Mouse (Mus musculus): ENCODE measurements around the gene Zg16. TPM values are rescaled to one million over a fixed set of nuclear protein-coding genes. Genes with fewer than 3 reads are reported as not detected.
A peak's percentile ranks its signal among the peaks of the same experiment; 100 is the strongest.
"Not testable (repeated sequence)": the region's sequence is repeated elsewhere in the genome, so short reads cannot be mapped to it uniquely, and the experiment has no call there.

The Zg16 gene
- total RNA-seq, 4 experiments from 2014 or later: not detected

GRCm38 (mm10) chr7:127103960-127104359 lies 16.8 kb upstream of the Zg16 start:
- DNase-seq: no peak

GRCm38 (mm10) chr7:127102148-127102547 lies 15.0 kb upstream of the Zg16 start:
- DNase-seq: no peak

DNA sequence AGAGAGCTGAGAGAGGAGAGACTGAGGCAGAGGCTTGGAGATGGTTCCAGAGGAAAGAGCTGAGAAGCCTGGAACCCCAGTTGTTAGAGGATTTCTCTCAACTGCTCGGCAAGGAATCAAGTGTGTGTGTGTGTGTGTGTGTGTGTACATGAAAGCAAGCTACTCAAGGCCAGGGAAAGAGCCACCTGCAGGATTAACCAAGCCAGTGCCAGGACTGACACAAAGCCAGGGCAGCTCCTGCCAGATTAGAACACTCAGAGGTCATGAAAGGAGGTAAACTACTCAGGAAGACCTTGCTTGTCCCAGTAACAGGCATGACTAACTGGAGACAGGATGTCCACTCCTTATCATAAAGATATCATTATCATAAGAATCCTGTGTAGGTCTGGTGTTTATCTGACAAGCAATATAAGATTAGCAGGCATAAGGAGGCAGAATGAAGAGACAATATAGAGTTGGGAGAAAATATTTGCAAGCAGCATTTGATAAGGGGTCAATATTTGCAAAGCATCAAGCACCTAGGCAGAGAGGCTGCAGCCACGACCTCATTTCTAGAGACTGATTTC lies 14.4 kb upstream of the Zg16 start:
- DNase-seq: peak; percentile 49

GRCm38 (mm10) chr7:127099528-127099927 lies 12.4 kb upstream of the Zg16 start:
- no peak for DNase-seq

GRCm38 (mm10) chr7:127098950-127099349 lies 11.8 kb upstream of the Zg16 start:
- DNase-seq: no peak

DNA sequence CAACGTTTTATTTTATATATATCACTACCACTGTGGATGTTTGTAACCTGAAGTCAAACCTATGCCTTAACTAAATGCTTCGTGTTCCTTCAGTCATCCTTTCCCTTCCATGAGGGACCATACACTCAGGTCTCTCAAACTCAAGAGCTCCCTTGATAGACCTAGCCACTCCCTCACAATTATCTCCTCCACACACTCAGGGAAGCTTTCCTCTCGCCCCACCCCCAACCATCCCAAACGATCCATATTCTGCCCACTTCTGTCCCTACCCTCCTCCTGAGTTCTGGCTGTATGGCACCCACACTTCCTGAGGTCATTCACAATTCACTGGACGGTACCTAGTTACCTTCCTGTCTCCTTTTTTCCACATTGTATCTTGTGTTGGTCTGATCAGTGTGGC lies 11.4 kb upstream of the Zg16 start:
- no peak for DNase-seq

DNA sequence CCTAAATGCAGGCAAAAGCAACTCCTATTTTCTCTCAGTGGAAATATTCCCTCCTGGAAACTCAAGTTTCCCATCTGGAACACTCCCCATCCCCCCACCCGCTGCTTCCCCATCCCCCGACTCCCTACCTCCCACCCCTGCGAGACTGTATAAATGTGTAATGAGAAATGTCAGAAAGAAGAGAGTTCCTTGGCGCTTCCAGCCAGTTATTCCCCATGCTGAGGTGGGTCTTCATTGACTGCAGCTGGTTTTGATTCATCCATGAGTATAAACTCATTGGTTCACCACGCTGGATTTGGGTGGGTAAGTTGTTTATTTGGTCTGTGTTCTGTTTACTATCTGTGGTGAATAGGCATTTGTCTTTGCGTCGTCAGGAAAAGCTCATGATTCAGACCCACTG lies 9.3 kb upstream of the Zg16 start:
- no peak for DNase-seq

GRCm38 (mm10) chr7:127093914-127094313 lies 6.8 kb upstream of the Zg16 start:
- DNase-seq: no peak

DNA sequence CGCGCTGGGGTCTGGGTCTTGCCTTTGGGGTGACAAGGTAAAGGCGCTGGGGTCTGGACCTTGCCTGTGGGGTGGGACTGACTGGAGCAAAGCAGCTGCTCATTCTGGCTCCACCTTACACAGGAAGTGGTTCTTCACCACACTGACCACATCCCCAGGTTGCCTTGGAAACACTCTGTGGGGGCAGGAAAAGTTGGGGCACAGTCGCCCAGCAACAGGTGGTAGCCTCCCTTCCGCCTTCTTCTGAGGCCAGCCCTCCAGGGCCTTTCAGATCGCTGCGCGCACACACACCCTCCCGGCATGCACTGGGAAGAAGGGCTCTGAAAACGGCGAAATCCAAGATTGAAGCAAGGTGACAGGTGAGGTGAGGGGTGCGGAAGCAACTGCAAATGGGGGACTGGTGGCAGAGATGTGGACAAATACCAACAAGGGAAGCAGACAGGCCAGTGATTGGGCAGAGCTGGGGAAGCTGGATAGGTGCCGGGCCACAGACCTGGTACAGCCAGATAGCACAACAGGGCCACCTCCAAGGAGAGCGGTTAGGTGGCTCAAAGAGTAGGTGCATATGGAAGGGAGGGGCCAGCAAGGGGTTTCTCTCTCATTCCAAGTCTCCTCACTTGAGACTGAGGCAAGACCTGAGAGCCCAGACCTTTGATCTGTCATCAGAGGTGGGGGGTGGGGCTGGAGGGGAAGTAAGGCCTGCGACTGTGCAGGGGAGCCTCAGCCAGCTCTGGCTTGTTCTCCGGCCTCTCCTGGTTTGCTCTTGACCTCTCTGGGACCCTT lies 4.2 kb upstream of the Zg16 start, which contains the start of gene AI467606:
Gene AI467606, plus strand, starts transcription at position 246 of the 783 bp plus-strand sequence.
- DNase-seq: no peak

DNA sequence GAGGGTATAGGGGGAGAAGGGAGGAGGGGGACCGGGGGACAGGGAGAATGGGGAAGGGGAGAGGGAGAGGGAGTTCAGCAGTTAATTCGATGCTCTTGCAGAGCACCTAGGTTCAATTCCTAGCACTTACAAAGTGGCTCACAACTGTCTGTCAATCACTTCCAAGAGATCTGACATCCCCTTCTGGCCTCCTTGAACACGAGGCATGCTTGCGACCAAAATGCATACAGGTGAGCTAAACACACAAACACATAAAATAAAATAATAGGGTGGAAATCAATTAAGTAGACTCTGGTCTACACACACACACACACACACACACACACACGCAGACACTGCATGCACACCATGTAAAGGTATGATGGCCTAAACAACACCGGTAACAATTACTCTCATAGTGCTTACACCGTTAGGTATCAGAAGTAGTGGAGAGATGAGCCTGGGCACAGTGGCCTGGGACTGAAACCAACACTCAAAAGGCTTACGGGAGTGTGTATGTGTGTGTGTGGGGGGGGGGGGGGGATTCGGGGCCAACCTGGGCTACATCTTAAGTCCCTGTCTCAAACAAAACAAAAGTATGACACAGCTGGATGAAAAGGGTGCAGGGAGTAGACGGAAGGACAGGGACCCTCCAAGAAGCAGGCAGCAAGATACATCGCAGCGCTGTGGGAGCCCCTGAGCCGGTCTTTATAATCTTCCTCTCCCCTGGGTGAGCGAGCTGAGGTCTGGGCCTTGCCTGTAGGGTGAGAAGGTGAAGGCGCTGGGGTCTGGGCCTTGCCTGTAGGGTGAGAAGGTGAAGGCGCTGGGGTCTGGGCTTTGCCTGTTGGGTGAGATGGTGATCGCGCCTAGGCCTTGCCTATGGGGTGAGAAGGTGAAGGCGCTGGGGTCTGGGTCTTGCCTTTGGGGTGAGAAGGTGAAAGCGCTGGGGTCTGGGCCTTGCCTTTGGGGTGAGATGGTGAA lies 3.3 kb upstream of the Zg16 start:
- DNase-seq: no peak

DNA sequence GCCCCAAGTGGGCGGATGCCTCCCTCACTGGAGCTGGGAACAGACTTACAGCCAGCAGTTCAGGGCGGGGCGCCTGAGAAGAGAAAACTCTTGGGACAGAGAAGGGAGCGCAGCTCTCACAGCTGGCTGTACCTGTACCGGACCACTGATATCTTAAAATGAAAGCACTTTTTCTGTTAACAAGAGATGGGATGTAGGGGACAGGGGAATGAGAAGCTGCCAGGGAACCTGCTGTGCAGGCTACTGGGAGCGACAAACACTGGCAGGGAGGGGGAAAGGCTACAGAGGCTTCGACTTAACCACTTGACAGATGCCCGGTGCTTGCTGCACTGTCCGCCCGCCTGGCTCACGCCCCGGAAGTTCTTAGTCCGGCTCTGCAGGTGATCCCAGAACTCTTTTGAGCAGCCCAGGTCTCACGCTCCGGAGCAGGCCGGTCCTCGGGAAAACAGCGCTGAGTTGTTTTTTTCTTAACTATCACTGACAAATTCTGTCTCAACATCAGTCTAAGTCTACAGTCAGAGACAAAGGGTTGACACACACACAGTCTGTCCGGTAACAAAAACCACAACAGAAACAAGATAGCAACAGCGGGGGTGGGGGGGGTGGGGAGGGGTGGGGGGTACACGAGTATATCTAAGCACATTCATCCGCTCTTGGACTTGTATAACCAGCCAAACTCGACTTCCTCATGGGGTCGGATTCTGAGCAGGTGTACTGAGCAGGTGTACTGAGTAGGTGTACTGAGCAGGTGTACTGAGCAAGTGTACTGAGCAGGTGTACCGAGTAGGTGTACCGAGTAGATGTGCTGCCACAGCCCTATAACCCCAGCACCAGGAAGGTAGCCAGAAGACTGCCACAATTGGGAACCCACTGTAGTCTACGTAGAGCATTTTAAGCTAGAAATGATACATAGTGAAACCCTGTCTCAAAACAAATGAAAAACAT lies 2.0 kb upstream of the Zg16 start:
- no peak for DNase-seq

- no peak for DNase-seq
Measured at GRCm38 (mm10) chr7:127088083-127088482, 955 bp upstream of the Zg16 start.

DNA sequence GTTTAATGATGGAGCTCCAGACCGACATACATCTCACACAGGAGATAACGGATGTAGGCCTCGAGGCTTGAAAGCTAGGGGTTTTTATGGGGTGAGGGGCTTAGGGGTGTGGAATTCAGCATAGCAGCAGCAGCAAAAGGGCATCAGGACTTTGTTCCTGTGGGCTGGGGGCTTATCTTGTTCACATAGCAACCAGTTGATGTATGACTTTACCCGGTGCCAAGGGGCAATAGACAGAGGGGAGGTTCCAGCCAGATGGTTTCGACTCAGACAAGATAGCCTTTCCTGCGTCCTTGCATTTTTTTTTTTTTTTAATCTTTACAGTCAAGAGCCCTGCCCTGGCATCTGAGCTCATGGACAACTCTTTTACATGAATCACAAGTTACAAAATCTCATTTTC lies 1.4 kb downstream of the Zg16 start:
- not testable (repeated sequence) for DNase-seq

DNA sequence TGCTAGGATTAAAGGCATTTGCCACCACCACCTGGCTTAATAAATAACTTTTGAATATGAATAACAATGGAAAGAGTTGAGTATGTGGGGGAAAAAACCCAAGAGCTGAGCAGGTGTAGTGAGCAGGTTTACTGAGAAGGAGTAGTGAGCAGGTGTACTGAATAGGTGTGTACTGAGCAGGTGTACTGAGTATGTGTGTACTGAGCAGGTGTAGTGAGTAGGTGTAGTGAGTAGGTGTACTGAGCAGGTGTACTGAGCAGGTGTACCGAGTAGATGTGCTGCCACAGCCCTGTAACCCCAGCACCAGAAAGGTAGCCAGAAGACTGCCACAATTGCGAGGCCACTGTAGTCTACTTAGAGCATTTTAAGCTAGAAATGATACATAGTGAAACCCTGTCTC lies 2.3 kb downstream of the Zg16 start:
- DNase-seq: no peak

- no peak for DNase-seq
Measured at GRCm38 (mm10) chr7:127083689-127084088, 3.4 kb downstream of the Zg16 start.

GRCm38 (mm10) chr7:127082995-127083394 lies 4.1 kb downstream of the Zg16 start:
- DNase-seq: no peak

DNA sequence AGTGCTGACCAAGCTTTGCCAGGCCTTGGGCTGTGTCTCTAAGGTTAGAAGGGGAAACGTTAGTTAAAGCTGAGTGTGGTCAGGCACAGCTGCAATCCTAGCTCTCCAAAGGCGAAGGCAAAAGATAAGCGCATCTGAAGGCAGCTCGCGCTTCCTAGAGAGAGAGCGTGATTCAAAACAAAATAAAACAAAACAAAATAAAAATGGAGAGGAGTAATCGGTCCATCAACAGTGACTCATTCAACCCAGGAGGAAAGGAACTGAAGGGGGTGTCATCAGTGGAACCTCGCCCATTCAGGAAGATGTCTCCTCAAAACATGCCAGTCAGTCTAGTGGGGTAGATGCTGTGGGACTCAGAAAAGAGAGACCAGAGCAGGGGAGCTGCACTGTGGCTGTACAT lies 4.9 kb downstream of the Zg16 start:
- no peak for DNase-seq

- DNase-seq: no peak
Measured at GRCm38 (mm10) chr7:127080045-127080444, 7.1 kb downstream of the Zg16 start.

- DNase-seq: no peak
Measured at GRCm38 (mm10) chr7:127077692-127078091, 9.4 kb downstream of the Zg16 start.

DNA sequence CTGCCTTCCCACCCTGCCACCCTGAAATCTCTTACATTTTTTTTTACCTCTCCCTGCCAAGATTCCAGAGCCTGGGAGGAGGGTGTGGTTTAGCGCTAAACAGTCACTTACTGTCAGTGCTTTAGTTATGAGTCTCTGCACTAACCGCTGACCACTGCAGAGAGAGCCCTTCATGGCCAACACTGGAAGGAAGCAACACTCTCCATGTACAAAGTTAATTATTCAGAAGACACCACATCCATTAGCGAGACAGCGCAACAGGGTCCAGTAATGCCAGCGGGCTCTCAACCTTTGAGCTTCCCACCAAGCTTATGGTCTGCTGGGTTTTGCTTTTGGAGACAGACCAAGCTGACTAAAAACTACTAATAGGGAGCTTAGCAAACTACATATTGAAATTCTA lies 10.9 kb downstream of the Zg16 start:
- no peak for DNase-seq

DNA sequence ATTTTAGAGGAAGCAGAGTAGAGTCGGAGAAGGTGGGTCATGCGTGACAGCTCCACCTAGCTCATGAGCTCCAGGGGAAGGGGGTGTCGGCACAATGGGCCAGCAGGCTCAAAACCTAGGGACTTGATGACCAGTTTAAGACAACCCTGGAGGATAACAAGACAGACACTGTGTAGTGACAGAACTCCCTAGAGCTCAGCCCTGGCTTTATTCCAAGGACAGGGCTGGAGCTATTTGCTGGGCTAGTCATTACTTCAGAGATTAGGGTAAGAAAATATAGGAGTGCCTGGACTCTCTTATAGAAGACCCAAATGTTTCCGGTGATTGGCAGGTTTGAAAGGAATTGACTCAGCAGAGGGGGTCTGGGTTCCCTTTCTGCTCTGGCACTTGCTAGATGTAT lies 13.9 kb downstream of the Zg16 start:
- DNase-seq: no peak

GRCm38 (mm10) chr7:127070871-127071413 lies 16.2 kb downstream of the Zg16 start:
- no peak for DNase-seq

Measured in adrenal gland, adult 8-10 months (tissue).